Mouse (Mus musculus) granulocyte monocyte progenitor cell, adult 5-6 weeks (primary cell): ENCODE measurements around the gene Ip6k3. TPM values are rescaled to one million over a fixed set of nuclear protein-coding genes. Genes with fewer than 3 reads are reported as not detected.

ENCODE experiments used
- ATAC-seq: replicated peaks from 2 replicates; pipeline ENCODE4 v1.8.0; 2016; ENCODE audit warnings: mild to moderate bottlenecking, moderate TSS enrichment, inconsistent platforms; ENCODE audit not compliant: poor library complexity, severe bottlenecking
- total RNA-seq, 2 experiments: library from RNA; stranded (forward) in 1 of 2; stranded (reverse) in 1 of 2; fragments of 200-712, 200-1000 nt in 1 of 2; fragments of >200 nt in 1 of 2; fragmentation: Nextera tagmentation in 1 of 2; gene quantifications; 2 replicates each; pipeline ENCODE4 v1.2.3; 2014 to 2017

The Ip6k3 gene
- total RNA-seq (2014; fragmentation: Nextera tagmentation) (not detected in 2 replicates), total RNA-seq (2017) (not detected in 2 replicates)

- no peak for ATAC-seq
Observed at GRCm38 (mm10) chr17:27167545-27167944, at the start of gene Ip6k3. Gene Ip6k3 (minus strand): TSS chr17:27167795.

- 0 out of 2 replicates have a peak, but pooled peaks have one; percentile 9 for ATAC-seq
Observed at GRCm38 (mm10) chr17:27212768-27213525, 45.4 kb upstream of the Ip6k3 start.

GRCm38 (mm10) chr17:27212006-27212405, 44.4 kb upstream of the Ip6k3 start:
- ATAC-seq, result no peak

GRCm38 (mm10) chr17:27207113-27207707, 39.6 kb upstream of the Ip6k3 start:
- peak; percentile 55 for ATAC-seq

GRCm38 (mm10) chr17:27204075-27204909, 36.7 kb upstream of the Ip6k3 start, which contains the start of gene Lemd2:
Gene Lemd2 (minus strand): TSS chr17:27204469.
- ATAC-seq, result peak; percentile 74

GRCm38 (mm10) chr17:27203358-27204074, 35.9 kb upstream of the Ip6k3 start:
- no peak for ATAC-seq

GRCm38 (mm10) chr17:27202919-27203357, 35.3 kb upstream of the Ip6k3 start:
- ATAC-seq, result peak; percentile 28

GRCm38 (mm10) chr17:27201981-27202380, 34.4 kb upstream of the Ip6k3 start:
- no peak for ATAC-seq

GRCm38 (mm10) chr17:27200801-27201200, 33.2 kb upstream of the Ip6k3 start:
- ATAC-seq, result no peak

- no peak for ATAC-seq
Observed at GRCm38 (mm10) chr17:27199864-27200263, 32.3 kb upstream of the Ip6k3 start.

GRCm38 (mm10) chr17:27199205-27199604, 31.6 kb upstream of the Ip6k3 start:
- no peak for ATAC-seq

- no peak for ATAC-seq
Observed at GRCm38 (mm10) chr17:27196206-27196605, 28.6 kb upstream of the Ip6k3 start.

- ATAC-seq, result no peak
Observed at GRCm38 (mm10) chr17:27194258-27195185, 26.9 kb upstream of the Ip6k3 start.

- no peak for ATAC-seq
Observed at GRCm38 (mm10) chr17:27191804-27192203, 24.2 kb upstream of the Ip6k3 start.

- no peak for ATAC-seq
Observed at GRCm38 (mm10) chr17:27191189-27191588, 23.6 kb upstream of the Ip6k3 start.

- ATAC-seq, result peak; percentile 75
Observed at GRCm38 (mm10) chr17:27189640-27190216, 22.1 kb upstream of the Ip6k3 start.

GRCm38 (mm10) chr17:27188883-27189282, 21.3 kb upstream of the Ip6k3 start:
- ATAC-seq, result no peak

- ATAC-seq, result no peak
Observed at GRCm38 (mm10) chr17:27187059-27187458, 19.5 kb upstream of the Ip6k3 start.

- ATAC-seq, result no peak
Observed at GRCm38 (mm10) chr17:27186068-27186467, 18.5 kb upstream of the Ip6k3 start.
